Mouse (Mus musculus): Measurements from ENCODE around the gene Mcm7. TPM values are rescaled to one million over a fixed set of nuclear protein-coding genes. Genes with fewer than 3 reads are reported as not detected.

Gene Mcm7
- polyA plus RNA-seq, 1 experiment, result 30.1 TPM

GRCm38 (mm10) chr5:138160224-138160762, 11.9 kb downstream of the Mcm7 start:
- no peak for DNase-seq (ENCODE audit: extremely low spot score in 1 of 2, low spot score in 1 of 2)

DNA sequence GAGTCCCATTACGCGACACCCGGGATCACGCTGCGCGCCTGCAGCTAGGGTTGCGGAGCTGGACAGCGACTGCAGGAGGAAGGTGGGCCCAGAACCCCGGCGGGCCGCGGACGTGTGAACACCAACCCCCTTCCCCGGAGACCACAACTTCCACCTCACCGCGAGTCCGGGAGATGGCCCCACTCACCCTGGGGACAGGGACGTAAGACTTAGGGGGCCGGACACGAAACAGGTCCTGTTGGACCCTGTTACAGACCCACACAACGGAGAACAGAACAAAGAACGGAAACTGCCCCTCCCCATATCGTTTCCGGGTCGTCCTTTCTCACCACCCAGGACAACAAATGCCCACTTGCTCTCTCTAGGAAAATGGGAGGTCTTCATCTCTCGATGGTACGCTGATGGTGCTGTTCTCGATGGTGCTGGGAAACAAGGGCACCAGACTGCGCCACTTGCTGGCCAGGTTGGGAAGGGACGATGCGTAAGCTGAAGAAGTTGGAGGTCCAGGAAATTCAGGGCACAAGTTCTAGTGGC, 16.7 kb downstream of the Mcm7 start, which contains the start of gene Zfp113:
Zfp113 (minus strand) TSS at position 302 of the 534 bp plus-strand sequence.
- DNase-seq (ENCODE audit: extremely low spot score in 1 of 2, low spot score in 1 of 2), result peak; percentile 93 to 97

GRCm38 (mm10) chr5:138154390-138154789, 17.8 kb downstream of the Mcm7 start:
- no peak for DNase-seq (ENCODE audit: extremely low spot score in 1 of 2, low spot score in 1 of 2)

GRCm38 (mm10) chr5:138138585-138138984, 33.6 kb downstream of the Mcm7 start:
- no peak for DNase-seq (ENCODE audit: extremely low spot score in 1 of 2, low spot score in 1 of 2)

- peak in 1 of 2 experiments; percentile 64 for DNase-seq (ENCODE audit: extremely low spot score in 1 of 2, low spot score in 1 of 2)
Measured at GRCm38 (mm10) chr5:138137935-138138549, 34.2 kb downstream of the Mcm7 start.

- DNase-seq (ENCODE audit: extremely low spot score in 1 of 2, low spot score in 1 of 2), result no peak
Measured at GRCm38 (mm10) chr5:138137257-138137656, 35.0 kb downstream of the Mcm7 start.

GRCm38 (mm10) chr5:138132425-138133064, 39.7 kb downstream of the Mcm7 start:
- no peak for DNase-seq (ENCODE audit: extremely low spot score in 1 of 2, low spot score in 1 of 2)

DNA sequence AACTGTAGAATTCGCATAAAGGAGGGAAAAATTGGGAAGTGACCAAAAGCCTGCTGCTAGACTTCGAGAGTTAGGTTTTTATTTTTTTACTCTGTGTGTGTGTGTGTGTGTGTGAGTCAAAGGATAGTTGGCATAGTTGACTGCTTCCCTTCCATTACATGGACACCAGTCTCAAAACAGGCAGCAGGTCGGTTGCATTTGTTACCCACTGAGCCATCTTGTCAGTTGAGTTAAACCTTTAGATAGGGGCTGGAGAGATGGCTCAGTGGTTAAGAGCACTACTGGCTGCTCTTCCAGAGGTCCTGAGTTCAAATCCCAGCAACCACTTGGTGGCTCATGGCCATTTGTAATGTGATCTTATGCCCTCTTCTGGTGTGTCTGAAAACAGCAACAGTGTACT, 54.2 kb downstream of the Mcm7 start:
- no peak for DNase-seq (ENCODE audit: extremely low spot score in 1 of 2, low spot score in 1 of 2)

DNA sequence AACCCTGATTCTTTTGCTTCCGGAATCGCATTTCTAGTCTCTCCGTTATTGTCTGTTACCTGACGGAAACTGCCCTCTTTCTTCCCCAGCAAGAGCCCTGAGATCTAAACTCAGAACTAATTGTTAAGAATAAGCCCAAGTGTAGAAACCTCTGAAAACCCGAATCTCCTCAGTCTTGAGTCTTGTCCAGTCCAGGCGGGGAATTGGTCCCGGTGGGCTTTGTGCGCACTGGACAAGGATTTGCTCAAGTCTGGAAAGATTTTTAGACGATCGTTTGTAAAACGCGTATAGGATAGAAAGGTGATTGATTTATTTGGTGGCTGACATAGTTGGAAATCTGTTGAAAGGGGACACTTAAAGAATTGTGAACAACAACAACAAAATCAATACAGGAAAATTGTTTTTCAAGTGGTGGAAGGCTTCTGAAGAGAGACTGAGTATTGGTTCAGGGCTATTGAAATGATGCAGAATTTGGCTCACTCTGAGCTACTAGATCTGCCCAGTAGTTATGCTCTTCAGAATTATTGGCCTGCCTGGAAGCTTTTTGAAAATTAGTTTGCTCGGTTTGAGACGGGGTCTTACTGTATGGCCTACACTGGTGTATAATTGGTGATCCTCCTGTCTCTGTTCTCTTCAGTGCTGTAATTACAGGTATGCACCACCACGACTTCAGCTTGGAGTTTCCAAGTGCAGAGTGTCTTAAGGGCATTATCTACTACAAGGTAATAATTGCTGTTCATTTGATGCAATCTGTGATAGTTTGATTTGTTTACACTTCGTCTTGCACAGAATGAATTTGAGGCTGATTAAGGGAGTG, 54.8 kb downstream of the Mcm7 start:
- no peak for DNase-seq (ENCODE audit: extremely low spot score in 1 of 2, low spot score in 1 of 2)

- peak; percentile 76 to 86 for DNase-seq (ENCODE audit: extremely low spot score in 1 of 2, low spot score in 1 of 2)
Measured at GRCm38 (mm10) chr5:138116255-138117198, 55.7 kb downstream of the Mcm7 start, which contains the start of gene Zscan21. TSS of gene Zscan21 (plus strand) at chr5:138116903.

Other genes starting within 250 kb of the Mcm7 start
- 33.9 and 34.0 TPM in 2 replicates for gene Gjc3, start 209.3 kb downstream of the Mcm7 start, polyA plus RNA-seq (2012; rRNA removed)
- gene Azgp1, start 190.9 kb downstream of the Mcm7 start, polyA plus RNA-seq (2012; rRNA removed), result 0.36 and 0.54 TPM in 2 replicates
- gene Smok3a, start 151.2 kb downstream of the Mcm7 start, polyA plus RNA-seq (2012; rRNA removed), result not detected in 2 replicates
- not detected in 2 replicates for gene Smok3b, start 151.0 kb downstream of the Mcm7 start, polyA plus RNA-seq (2012; rRNA removed)
- not detected in 2 replicates for gene Smok3c, start 119.2 kb downstream of the Mcm7 start, polyA plus RNA-seq (2012; rRNA removed)
- 14.8 and 16.3 TPM in 2 replicates for gene Zkscan1, start 87.3 kb downstream of the Mcm7 start, polyA plus RNA-seq (2012; rRNA removed)
- 18.0 and 21.2 TPM in 2 replicates for gene Zscan21, start 55.5 kb downstream of the Mcm7 start, polyA plus RNA-seq (2012; rRNA removed)
- 3.7 and 6.0 TPM in 2 replicates for gene Zfp113, start 16.7 kb downstream of the Mcm7 start, polyA plus RNA-seq (2012; rRNA removed)
- 126 and 149 TPM in 2 replicates for gene Cops6, start 11.4 kb downstream of the Mcm7 start, polyA plus RNA-seq (2012; rRNA removed)
- gene Ap4m1, start 420 bp downstream of the Mcm7 start, polyA plus RNA-seq (2012; rRNA removed), result 26.1 and 29.6 TPM in 2 replicates
- gene Taf6, start 15.0 kb upstream of the Mcm7 start, polyA plus RNA-seq (2012; rRNA removed), result 56.8 and 58.4 TPM in 2 replicates
- gene Cnpy4, start 15.1 kb upstream of the Mcm7 start, polyA plus RNA-seq (2012; rRNA removed), result 16.0 and 16.1 TPM in 2 replicates
- gene Mblac1, start 21.9 kb upstream of the Mcm7 start, polyA plus RNA-seq (2012; rRNA removed), result 7.2 and 7.5 TPM in 2 replicates
- not detected in 2 replicates for gene Nxpe5, start 53.5 kb upstream of the Mcm7 start, polyA plus RNA-seq (2012; rRNA removed)
- 155 and 158 TPM in 2 replicates for gene Lamtor4, start 83.1 kb upstream of the Mcm7 start, polyA plus RNA-seq (2012; rRNA removed)
- 88.8 TPM in 2 replicates for gene BC037034, start 91.6 kb upstream of the Mcm7 start, polyA plus RNA-seq (2012; rRNA removed)
- 3.4 and 4.1 TPM in 2 replicates for gene Gal3st4, start 100.4 kb upstream of the Mcm7 start, polyA plus RNA-seq (2012; rRNA removed)
- 0.14 TPM in 1 of 2 replicates, not detected in the other for gene Gm43720, start 107.5 kb upstream of the Mcm7 start, polyA plus RNA-seq (2012; rRNA removed)
- gene Gpc2, start 107.6 kb upstream of the Mcm7 start, polyA plus RNA-seq (2012; rRNA removed), result 10.9 and 11.3 TPM in 2 replicates
- gene Stag3, start 107.8 kb upstream of the Mcm7 start, polyA plus RNA-seq (2012; rRNA removed), result 5.2 and 5.3 TPM in 2 replicates
- gene Pvrig, start 169.5 kb upstream of the Mcm7 start, polyA plus RNA-seq (2012; rRNA removed), result 0.14 and 0.19 TPM in 2 replicates